Comparison of ENCODE assay signal across 8 mouse cellular contexts in genomic region chr7:98119179-98119960, GRCm38 (mm10). TPM values are rescaled to one million over a fixed set of nuclear protein-coding genes. Genes with fewer than 3 reads are reported as not detected.
DNase-seq lines count a peak whose midpoint lies in the region; ATAC-seq and TF ChIP-seq lines count a peak whose summit lies in the region.

Gene Myo7a, minus strand, starts transcription at chr7:98119524.

- H3K4me2 ChIP-seq in heart, embryonic 14.5 days (ENCODE audit: low read length): peak within 1 kb of the TSS; percentile 64
- peak within 1 kb of the TSS; percentile 42 for H3K4me2 ChIP-seq in midbrain, embryonic 11.5 days

- peak within 1 kb of the TSS; percentile 61; the same call in 1 of the 2 replicates for H3K9ac ChIP-seq in heart, embryonic 14.5 days (ENCODE audit: low read length)
- H3K9ac ChIP-seq in midbrain, embryonic 11.5 days (ENCODE audit: low read length): no peak within 1 kb of the TSS

- ATAC-seq in heart, embryonic 14.5 days (ENCODE audit: insufficient number of reproducible peaks, insufficient read depth, low FRiP score, low read depth): no peak
- ATAC-seq in midbrain, embryonic 11.5 days (ENCODE audit: low FRiP score): peak; percentile 47; the same call in 1 of the 2 replicates

- no peak within 1 kb of the TSS for H3K27ac ChIP-seq in bone marrow macrophage, adult 2 months (ENCODE audit: insufficient read depth, low read depth, low read length)
- H3K27ac ChIP-seq in heart, embryonic 14.5 days (replicated peaks in 1 of 2; ENCODE audit: control insufficient read depth in 1 of 2, insufficient read depth in 1 of 2, low read depth in 2 of 2, low read length in 2 of 2): no peak within 1 kb of the TSS
- H3K27ac ChIP-seq in midbrain, embryonic 11.5 days (ENCODE audit: low read depth, low read length): no peak within 1 kb of the TSS

- no peak for TF ChIP-seq CTCF in lung, adult 2 months (IDR thresholded peaks at IDR 0.05; ENCODE audit: insufficient read depth, low read length)
- TF ChIP-seq CTCF in bone marrow macrophage, adult 2 months (IDR thresholded peaks at IDR 0.05; ENCODE audit: low read depth, low read length): no peak

- H3K4me1 ChIP-seq in lung, adult 2 months (ENCODE audit: control insufficient read depth, insufficient read depth, low read length): peaks cover 8% of the 10 kb centered on the region
- H3K4me1 ChIP-seq in bone marrow macrophage, adult 2 months (ENCODE audit: control insufficient read depth, insufficient read depth, low read length): peaks cover 18% of the 10 kb centered on the region
- H3K4me1 ChIP-seq in heart, embryonic 14.5 days (ENCODE audit: control insufficient read depth in 2 of 2, insufficient read depth in 2 of 2, low read length in 2 of 2): peaks cover 8 to 18% of the 10 kb centered on the region in 2 experiments
- H3K4me1 ChIP-seq in midbrain, embryonic 11.5 days (ENCODE audit: control insufficient read depth, insufficient read depth, low read length): peaks cover 6% of the 10 kb centered on the region; the same call in 1 of the 2 replicates

- TF ChIP-seq POLR2A in lung, adult 2 months (IDR thresholded peaks at IDR 0.05; ENCODE audit: borderline replicate concordance, extremely low read depth, low read depth, low read length): no peak
- no peak for TF ChIP-seq POLR2A in bone marrow macrophage, adult 2 months (IDR thresholded peaks at IDR 0.05; ENCODE audit: borderline replicate concordance, low read depth, low read length)

- no peaks in the 10 kb centered on the region for H3K27me3 ChIP-seq in heart, embryonic 14.5 days (ENCODE audit: control insufficient read depth, insufficient read depth, low read length)
- H3K27me3 ChIP-seq in midbrain, embryonic 11.5 days (ENCODE audit: control insufficient read depth, insufficient read depth, low read length): no peaks in the 10 kb centered on the region

- H3K36me3 ChIP-seq in heart, embryonic 14.5 days (ENCODE audit: control insufficient read depth, insufficient read depth, low read length): no peaks in the 10 kb centered on the region
- no peaks in the 10 kb centered on the region for H3K36me3 ChIP-seq in midbrain, embryonic 11.5 days (ENCODE audit: control insufficient read depth, insufficient read depth, low read length)

- 46% methylated on average over 9 of the region's 9 CpGs for WGBS in lung, adult 2 months
- WGBS in heart, embryonic 14.5 days: 26% methylated on average over 9 of the region's 9 CpGs
- 27% methylated on average over 9 of the region's 9 CpGs for WGBS in midbrain, embryonic 11.5 days

- no peaks in the 10 kb centered on the region for H3K9me3 ChIP-seq in heart, embryonic 14.5 days (ENCODE audit: control insufficient read depth, low read length)
- H3K9me3 ChIP-seq in midbrain, embryonic 11.5 days (ENCODE audit: control insufficient read depth, low read length): no peaks in the 10 kb centered on the region

- no peak for DNase-seq in lung, adult 2 months
- no peak for DNase-seq in lung, postnatal 25 days (ENCODE audit: low spot score)
- DNase-seq in kidney, postnatal 25 days: peak; percentile 76 to 93
- DNase-seq in midbrain, embryonic 11.5 days (ENCODE audit: low spot score, missing footprints): peak; percentile 88
- no peak for DNase-seq in right cerebral cortex, postnatal 10 days (ENCODE audit: low spot score in 2 of 2)
- DNase-seq in urinary bladder, postnatal 25 days (ENCODE audit: low spot score): no peak

- H3K4me3 ChIP-seq in lung, adult 2 months (replicated peaks; ENCODE audit: extremely low read depth, low read depth, low read length): peak within 1 kb of the TSS; percentile 45
- peak within 1 kb of the TSS; percentile 43 for H3K4me3 ChIP-seq in bone marrow macrophage, adult 2 months (ENCODE audit: insufficient read depth, low read length)
- H3K4me3 ChIP-seq in heart, embryonic 14.5 days (ENCODE audit: control insufficient read depth in 1 of 2, insufficient read depth in 1 of 2, low read depth in 1 of 2, low read length in 2 of 2): 0 out of 4 replicates have a peak within 1 kb of the TSS, but pooled peaks of 1 of the 2 experiments have one; percentile 12
- H3K4me3 ChIP-seq in midbrain, embryonic 11.5 days (ENCODE audit: low read depth, low read length): no peak within 1 kb of the TSS

RNA-seq across cellular contexts. Expression of gene Myo7a, which starts in this region (rescaled TPM):
- polyA plus RNA-seq in lung, adult 2 months (2012; rRNA removed): 26.4 and 30.8 TPM in 2 replicates
- 19.9 and 26.4 TPM in 2 replicates for polyA plus RNA-seq in bone marrow macrophage, adult 2 months (2012; ENCODE audit: insufficient read depth, insufficient read length, missing spikeins)
- polyA plus RNA-seq in heart, embryonic 14.5 days (2014; fragmentation: Nextera tagmentation; extraction: Ambion mirVana): 5.3 and 7.6 TPM in 2 replicates
- 10.1 and 11.1 TPM in 2 replicates for polyA plus RNA-seq in midbrain, embryonic 11.5 days (2014; fragmentation: Nextera tagmentation; extraction: Ambion mirVana)

Comparison
In these comparisons a context has a peak if more than half of its experiments do, and no peak if none do; other contexts are left out.
1. DNase-seq: peak in kidney, postnatal 25 days (2 of 2) and midbrain, embryonic 11.5 days (single experiment); none in lung, adult 2 months (single experiment), lung, postnatal 25 days (single experiment), right cerebral cortex, postnatal 10 days (0 of 2) and urinary bladder, postnatal 25 days (single experiment).